Mouse (Mus musculus): ENCODE measurements around the gene Peli3.

- TF ChIP-seq CTCF (IDR thresholded peaks at IDR 0.05; ENCODE audit: extremely low read depth, insufficient read depth, insufficient read length, insufficient replicate concordance), result no peak
- TF ChIP-seq POLR2A (IDR thresholded peaks at IDR 0.05; ENCODE audit: low read depth, low read length), result no peak
Observed at GRCm38 (mm10) chr19:4898972-4899371, 44.0 kb downstream of the Peli3 start.
